Mouse (Mus musculus) stomach, embryonic 16.5 days (tissue): ENCODE results near the gene Hivep3. TPM values are rescaled to one million over a fixed set of nuclear protein-coding genes. Genes with fewer than 3 reads are reported as not detected.

Experiments
- ATAC-seq: fragments of 200-750 bp; cut with Nextera tagmentation; 2 replicates; pipeline ENCODE4 v1.8.0; 2017; ENCODE audit warnings: moderate number of reproducible peaks, moderate TSS enrichment; ENCODE audit not compliant: insufficient read depth, low FRiP score
- H3K27ac ChIP-seq: fragments of 300-500 bp; sonication (generic); 2 replicates; pipeline ENCODE4 v1.5.1; 2014; ENCODE audit warnings: low read length
- H3K27me3 ChIP-seq: fragments of 300-500 bp; sonication (generic); 2 replicates; pipeline ENCODE4 v1.6.1; 2014; ENCODE audit warnings: low read length, control low read depth, mixed read lengths; ENCODE audit not compliant: control insufficient read depth, insufficient read depth
- H3K36me3 ChIP-seq: fragments of 300-500 bp; sonication (generic); 2 replicates; pipeline ENCODE4 v1.6.1; 2014; ENCODE audit warnings: low read length; ENCODE audit not compliant: control insufficient read depth, insufficient read depth
- H3K4me1 ChIP-seq: fragments of 300-500 bp; sonication (generic); 2 replicates; pipeline ENCODE4 v1.6.1; 2014; ENCODE audit warnings: low read length, control low read depth, mixed read lengths; ENCODE audit not compliant: control insufficient read depth, insufficient read depth
- H3K4me2 ChIP-seq: fragments of 300-500 bp; sonication (generic); 2 replicates; pipeline ENCODE4 v1.6.1; 2014; ENCODE audit warnings: low read depth, low read length, mixed read lengths
- H3K4me3 ChIP-seq: fragments of 300-500 bp; sonication (generic); replicated peaks from 2 replicates; pipeline ENCODE4 v1.5.1; 2014; ENCODE audit warnings: mild to moderate bottlenecking, low read length
- H3K9ac ChIP-seq: fragments of 300-500 bp; sonication (generic); 2 replicates; pipeline ENCODE4 v1.6.1; 2014; ENCODE audit warnings: low read length
- H3K9me3 ChIP-seq: fragments of 300-500 bp; sonication (generic); replicated peaks from 2 replicates; pipeline ENCODE4 v1.6.1; 2016; ENCODE audit warnings: low read length, control low read depth; ENCODE audit not compliant: control insufficient read depth
- whole genome bisulfite sequencing: fragments of 180-500 bp; shearing (Covaris S2); extraction: QIAGEN DNeasy Blood & Tissue Kit; methylation state at CpG from one replicate; pipeline ENCODE4 v1.1.7; 2014; 5-methylcytosine and 5-hydroxymethylcytosine counted together
- polyA plus RNA-seq: library from polyadenylated mRNA; unstranded; fragments of >200 nt; fragmentation: Nextera tagmentation; extraction: Ambion mirVana; gene quantifications from 2 replicates; pipeline ENCODE4 v1.2.1, GENCODE M21; 2015

Gene Hivep3
- polyA plus RNA-seq, 1 experiment from 2014 or later: 8.8 TPM

GRCm38 (mm10) chr4:119882401-119882800, 148.8 kb downstream of the Hivep3 start:
- no peaks in the 10 kb centered on the region for H3K4me1 ChIP-seq
- no peak for ATAC-seq
- no peak overlapping the region for H3K9ac ChIP-seq
- H3K27me3 ChIP-seq: no peaks in the 10 kb centered on the region
- no peaks in the 10 kb centered on the region for H3K9me3 ChIP-seq
- H3K4me3 ChIP-seq: no peak overlapping the region
- no peaks in the 10 kb centered on the region for H3K36me3 ChIP-seq
- 34% methylated on average over 4 of the region's 4 CpGs for WGBS
- no peak overlapping the region for H3K27ac ChIP-seq
- no peak overlapping the region for H3K4me2 ChIP-seq

DNA sequence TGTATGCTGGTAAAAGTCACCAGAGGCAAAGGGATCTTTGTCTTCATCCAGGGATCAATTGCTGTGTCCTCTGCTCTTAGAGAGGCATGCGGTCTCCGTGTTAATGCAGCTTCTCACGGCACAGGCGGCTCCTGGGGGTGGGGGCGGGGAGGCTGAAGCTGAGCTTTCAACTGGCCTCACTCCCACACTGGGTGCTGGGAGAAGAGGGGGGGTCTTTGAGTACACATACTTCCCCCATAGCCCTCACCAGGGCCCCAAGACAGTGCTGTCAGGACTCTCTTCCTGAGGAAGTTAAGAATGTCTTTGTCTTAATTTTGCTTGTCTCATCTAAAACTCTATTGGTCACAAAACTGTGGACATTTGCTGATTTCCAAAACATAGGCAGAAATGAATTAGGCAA, 149.2 kb downstream of the Hivep3 start:
- Histone ChIP-seq H3K27ac (no peak overlapping the region), H3K9ac (no peak overlapping the region), H3K4me3 (no peak overlapping the region), H3K36me3 (no peaks in the 10 kb centered on the region), H3K4me1 (no peaks in the 10 kb centered on the region), H3K4me2 (no peak overlapping the region), H3K27me3 (no peaks in the 10 kb centered on the region), H3K9me3 (no peaks in the 10 kb centered on the region)
- 30% methylated on average over 5 of the region's 5 CpGs for WGBS
- ATAC-seq: no peak

- Histone ChIP-seq H3K27ac (no peak overlapping the region), H3K9ac (no peak overlapping the region), H3K36me3 (no peaks in the 10 kb centered on the region), H3K4me3 (no peak overlapping the region), H3K27me3 (no peaks in the 10 kb centered on the region), H3K9me3 (no peaks in the 10 kb centered on the region), H3K4me1 (no peaks in the 10 kb centered on the region), H3K4me2 (no peak overlapping the region)
- 40% methylated on average over 3 of the region's 3 CpGs for WGBS
- ATAC-seq: no peak
Observed at GRCm38 (mm10) chr4:119886621-119887020, 153.0 kb downstream of the Hivep3 start.

- H3K9ac ChIP-seq: no peak overlapping the region
- H3K27ac ChIP-seq: no peak overlapping the region
- H3K36me3 ChIP-seq: no peaks in the 10 kb centered on the region
- ATAC-seq: no peak
- no peak overlapping the region for H3K4me3 ChIP-seq
- no peaks in the 10 kb centered on the region for H3K4me1 ChIP-seq
- H3K9me3 ChIP-seq: no peaks in the 10 kb centered on the region
- H3K4me2 ChIP-seq: no peak overlapping the region
- 71% methylated on average over 6 of the region's 6 CpGs for WGBS
- no peaks in the 10 kb centered on the region for H3K27me3 ChIP-seq
Observed at GRCm38 (mm10) chr4:119887523-119888177, 154.1 kb downstream of the Hivep3 start.

GRCm38 (mm10) chr4:119889760-119890159, 156.2 kb downstream of the Hivep3 start:
- no peaks in the 10 kb centered on the region for H3K4me1 ChIP-seq
- no peaks in the 10 kb centered on the region for H3K36me3 ChIP-seq
- H3K4me3 ChIP-seq: no peak overlapping the region
- H3K4me2 ChIP-seq: no peak overlapping the region
- H3K27me3 ChIP-seq: no peaks in the 10 kb centered on the region
- H3K27ac ChIP-seq: no peak overlapping the region
- no peak overlapping the region for H3K9ac ChIP-seq
- WGBS: 71% methylated on average over 5 of the region's 5 CpGs
- no peak for ATAC-seq
- H3K9me3 ChIP-seq: no peaks in the 10 kb centered on the region

DNA sequence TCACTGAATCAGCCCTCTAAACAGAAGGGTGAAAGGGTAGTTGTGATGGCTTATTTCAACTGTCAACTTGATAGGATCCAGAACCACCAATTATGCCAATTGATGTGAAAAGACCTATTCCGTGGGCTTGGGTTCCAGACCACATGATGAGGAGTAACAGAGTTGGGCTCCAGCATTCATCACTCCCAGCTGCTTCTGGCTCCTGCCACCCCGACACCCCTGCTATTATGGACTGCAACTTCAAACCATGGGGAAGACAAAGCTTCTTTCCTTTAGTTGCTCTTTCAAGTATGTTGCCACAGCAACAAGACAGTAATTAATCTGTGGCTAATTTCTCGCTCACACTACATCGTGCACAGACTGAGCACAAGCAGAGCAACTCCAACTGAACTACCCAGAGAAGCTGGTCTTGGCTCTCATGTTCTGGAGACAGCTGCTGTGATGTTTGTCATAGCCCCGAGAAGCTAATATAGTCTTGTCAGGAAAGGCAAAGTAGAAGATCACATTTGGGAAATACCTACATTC, 159.7 kb downstream of the Hivep3 start:
- Histone ChIP-seq H3K9me3 (no peaks in the 10 kb centered on the region), H3K4me2 (no peak overlapping the region), H3K4me3 (no peak overlapping the region), H3K9ac (no peak overlapping the region), H3K27ac (no peak overlapping the region), H3K4me1 (no peaks in the 10 kb centered on the region), H3K27me3 (no peaks in the 10 kb centered on the region), H3K36me3 (no peaks in the 10 kb centered on the region)
- WGBS: 49% methylated on average over 5 of the region's 5 CpGs
- no peak for ATAC-seq

DNA sequence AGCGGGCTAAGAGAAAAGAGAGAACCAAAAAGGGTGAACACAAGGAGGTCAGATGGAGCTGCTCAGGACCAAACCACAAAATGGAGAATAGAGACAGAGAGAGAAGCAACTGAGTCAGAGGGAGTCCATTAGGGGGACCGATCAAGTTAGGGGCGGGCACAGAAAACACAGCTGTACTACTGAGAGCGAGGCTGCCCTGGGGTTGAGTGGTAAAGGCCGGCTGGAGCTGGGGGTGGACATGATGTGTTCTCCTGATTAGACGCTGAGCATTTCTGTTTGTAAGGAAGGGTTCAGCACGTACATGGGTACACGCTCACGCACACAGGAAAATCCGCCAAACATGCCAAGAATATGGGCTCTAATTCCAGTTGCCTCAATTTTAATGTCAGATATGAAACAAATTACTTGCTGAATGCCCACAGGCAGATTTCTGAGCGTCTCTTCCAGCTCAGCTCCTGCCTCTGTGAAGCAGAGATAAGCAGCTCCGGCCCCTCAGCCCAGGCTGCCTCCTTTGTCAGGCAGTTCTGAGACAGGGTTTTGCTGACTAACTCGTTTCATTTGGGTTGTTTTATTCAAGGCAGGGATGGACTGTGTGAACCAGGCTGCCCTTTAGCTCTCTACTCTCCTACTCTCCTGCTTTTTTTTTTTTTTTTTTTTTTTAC, 161.3 kb downstream of the Hivep3 start:
- Histone ChIP-seq H3K27ac (no peak overlapping the region), H3K4me3 (no peak overlapping the region), H3K27me3 (no peaks in the 10 kb centered on the region), H3K36me3 (no peaks in the 10 kb centered on the region), H3K9ac (no peak overlapping the region), H3K9me3 (no peaks in the 10 kb centered on the region), H3K4me1 (no peaks in the 10 kb centered on the region), H3K4me2 (no peak overlapping the region)
- 68% methylated on average over 13 of the region's 13 CpGs for WGBS
- ATAC-seq: no peak

DNA sequence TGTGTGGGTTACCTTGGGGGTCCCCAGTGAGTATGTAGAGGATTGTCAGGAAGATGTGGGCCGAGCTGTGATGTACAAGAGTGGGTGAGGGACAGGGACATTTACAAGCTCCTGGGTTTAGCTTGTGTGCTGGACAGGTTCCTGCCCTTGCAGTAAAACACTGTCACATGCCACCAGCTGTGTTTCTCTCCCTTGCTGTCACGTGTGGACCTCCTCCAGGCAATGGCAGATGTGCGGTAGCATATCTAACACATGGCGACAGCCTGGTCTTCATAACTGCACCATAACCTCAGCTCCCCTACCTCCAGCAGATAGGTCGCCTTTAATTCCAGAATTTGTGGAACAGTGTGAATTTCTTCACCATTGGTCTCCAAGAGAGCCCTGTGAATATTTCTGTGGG, 161.9 kb downstream of the Hivep3 start:
- Histone ChIP-seq H3K9me3 (no peaks in the 10 kb centered on the region), H3K27me3 (no peaks in the 10 kb centered on the region), H3K9ac (no peak overlapping the region), H3K4me3 (no peak overlapping the region), H3K4me2 (no peak overlapping the region), H3K27ac (no peak overlapping the region), H3K4me1 (no peaks in the 10 kb centered on the region), H3K36me3 (no peaks in the 10 kb centered on the region)
- no peak for ATAC-seq
- 77% methylated on average over 5 of the region's 5 CpGs for WGBS

DNA sequence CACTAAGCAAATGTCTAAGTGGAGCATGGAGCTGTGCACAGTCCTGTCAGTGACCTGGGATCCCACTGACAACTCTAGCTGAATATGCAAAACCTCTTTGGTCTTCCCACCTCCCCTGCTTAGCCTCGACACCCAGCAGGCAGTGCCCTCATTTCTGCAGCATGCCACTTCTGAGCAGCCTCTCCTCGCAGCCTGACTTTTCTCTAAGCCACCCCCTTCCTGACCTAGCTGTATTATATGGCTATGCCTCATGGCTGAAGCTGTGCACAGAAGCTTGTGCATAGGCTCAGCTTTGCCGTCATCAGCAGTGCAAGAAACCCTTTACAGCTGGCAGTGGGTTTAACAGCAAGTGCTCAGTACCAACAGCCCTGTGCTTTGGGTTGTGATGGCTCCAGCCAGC, 163.0 kb downstream of the Hivep3 start:
- Histone ChIP-seq H3K9ac (no peak overlapping the region), H3K4me1 (no peaks in the 10 kb centered on the region), H3K27me3 (no peaks in the 10 kb centered on the region), H3K9me3 (no peaks in the 10 kb centered on the region), H3K27ac (no peak overlapping the region), H3K4me2 (no peak overlapping the region), H3K36me3 (no peaks in the 10 kb centered on the region), H3K4me3 (no peak overlapping the region)
- WGBS: 61% methylated on average over 3 of the region's 3 CpGs
- ATAC-seq: no peak
